Mouse (Mus musculus) cerebral cortex, adult 2 months (tissue): ENCODE results near the gene Lcn9.

Experiments
- WGBS: fragments of 180-500 bp; shearing (Covaris S2); methylation state at CpG from one replicate; pipeline ENCODE4 v1.1.7; 2018; 5-methylcytosine and 5-hydroxymethylcytosine counted together

Gene Lcn9

DNA sequence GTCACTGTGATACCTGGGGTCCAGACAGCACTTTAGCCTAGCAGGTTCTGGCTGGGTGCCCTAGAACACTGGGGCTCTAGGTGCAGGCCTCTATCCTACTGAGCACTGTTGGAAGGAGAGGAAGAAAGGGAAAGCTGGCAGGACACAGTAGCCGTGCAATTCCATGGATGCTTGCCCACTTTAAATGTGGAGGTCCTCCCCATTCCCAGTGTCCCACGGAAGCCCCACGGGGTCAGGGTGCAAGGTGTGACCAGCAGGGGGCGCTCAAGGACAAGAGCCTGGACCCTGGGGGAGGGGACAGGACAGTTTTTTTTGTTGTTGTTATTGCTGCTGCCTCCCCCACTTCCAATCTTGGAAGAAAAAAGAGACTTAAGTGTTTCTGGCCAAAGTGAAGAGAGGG, 27.4 kb downstream of the Lcn9 start:
- 11% methylated on average over 4 of the region's 4 CpGs for WGBS

DNA sequence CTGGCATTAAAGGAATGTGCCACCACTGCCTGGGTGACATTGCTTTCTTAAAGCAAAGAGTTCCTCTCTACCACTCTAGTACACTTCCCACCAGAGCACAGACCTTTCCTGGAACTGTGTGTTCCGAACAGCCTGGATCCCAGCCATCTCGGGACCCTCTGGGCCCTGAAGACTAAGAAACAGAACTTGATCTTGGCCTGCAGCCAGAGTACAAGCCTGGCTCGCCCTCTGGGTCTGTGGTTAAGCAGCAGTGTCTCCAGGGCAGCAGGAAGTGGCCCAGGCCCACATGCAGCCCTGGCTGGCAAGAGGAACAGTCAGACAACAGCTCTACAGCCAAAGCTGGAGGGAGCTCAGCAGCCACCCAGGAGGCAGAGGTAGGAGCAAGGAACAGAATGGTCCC, 29.7 kb downstream of the Lcn9 start:
- WGBS, result 51% methylated on average over 3 of the region's 3 CpGs

DNA sequence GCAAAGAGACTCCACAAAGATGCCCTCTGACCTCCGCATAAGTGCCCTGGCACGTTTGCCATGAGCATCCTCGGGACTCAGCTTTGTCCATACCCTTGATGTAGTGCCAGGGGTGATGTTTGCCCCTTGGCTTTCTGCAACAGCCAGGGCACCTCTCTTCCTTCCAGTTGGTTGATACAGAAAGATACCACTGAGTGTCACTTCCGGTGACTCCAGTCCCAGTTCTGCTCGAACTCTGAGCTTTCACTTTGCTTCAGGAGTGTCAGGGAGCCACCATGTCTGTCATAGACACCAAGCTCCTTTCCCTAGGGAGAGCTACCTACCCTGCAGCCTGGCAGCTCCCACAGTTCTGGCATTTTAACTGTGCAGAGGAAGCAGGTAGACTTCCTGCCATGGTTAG, 31.0 kb downstream of the Lcn9 start:
- WGBS, result 83% methylated on average over 5 of the region's 5 CpGs

DNA sequence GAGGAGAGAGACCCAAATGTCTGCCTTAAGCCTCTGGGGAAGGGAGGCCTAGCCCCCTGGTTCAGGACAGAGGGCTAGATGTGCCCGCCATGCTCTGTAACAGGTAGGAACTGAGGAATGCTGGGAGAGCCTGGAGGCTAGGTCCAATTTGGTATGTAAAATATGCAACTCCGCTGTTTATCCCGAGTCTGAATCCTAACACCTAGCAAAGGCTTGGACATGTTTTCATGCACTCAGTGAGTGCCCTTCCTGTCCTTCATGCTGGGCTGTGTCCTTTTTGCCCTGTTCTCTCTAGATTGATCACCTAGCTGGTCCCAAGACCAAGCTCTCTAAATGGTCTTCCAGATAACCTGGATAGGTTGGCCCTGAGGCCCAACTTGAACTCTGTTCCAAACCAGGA, 36.9 kb downstream of the Lcn9 start:
- WGBS, result 90% methylated on average over 3 of the region's 3 CpGs

DNA sequence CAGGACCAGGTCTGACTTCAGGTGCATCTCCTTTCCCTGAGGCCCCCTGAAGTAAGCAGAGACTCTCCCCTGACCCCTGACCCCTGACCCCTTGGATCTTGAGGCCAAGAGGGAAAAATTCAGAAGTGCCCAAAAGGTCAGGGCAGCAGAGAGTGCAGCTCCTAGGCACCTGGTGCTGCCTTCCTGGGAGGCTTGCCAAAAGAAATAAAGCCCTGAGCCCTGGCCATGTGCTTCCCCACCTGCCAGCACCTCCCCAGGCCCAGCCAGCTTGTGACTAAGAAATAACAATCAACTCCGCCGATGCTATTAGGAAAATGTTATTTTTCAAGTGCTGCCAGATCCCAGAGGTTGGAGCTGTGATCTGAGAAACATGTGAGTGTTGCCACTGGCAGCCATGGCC, 39.1 kb downstream of the Lcn9 start:
- 46% methylated on average over 2 of the region's 2 CpGs for WGBS

DNA sequence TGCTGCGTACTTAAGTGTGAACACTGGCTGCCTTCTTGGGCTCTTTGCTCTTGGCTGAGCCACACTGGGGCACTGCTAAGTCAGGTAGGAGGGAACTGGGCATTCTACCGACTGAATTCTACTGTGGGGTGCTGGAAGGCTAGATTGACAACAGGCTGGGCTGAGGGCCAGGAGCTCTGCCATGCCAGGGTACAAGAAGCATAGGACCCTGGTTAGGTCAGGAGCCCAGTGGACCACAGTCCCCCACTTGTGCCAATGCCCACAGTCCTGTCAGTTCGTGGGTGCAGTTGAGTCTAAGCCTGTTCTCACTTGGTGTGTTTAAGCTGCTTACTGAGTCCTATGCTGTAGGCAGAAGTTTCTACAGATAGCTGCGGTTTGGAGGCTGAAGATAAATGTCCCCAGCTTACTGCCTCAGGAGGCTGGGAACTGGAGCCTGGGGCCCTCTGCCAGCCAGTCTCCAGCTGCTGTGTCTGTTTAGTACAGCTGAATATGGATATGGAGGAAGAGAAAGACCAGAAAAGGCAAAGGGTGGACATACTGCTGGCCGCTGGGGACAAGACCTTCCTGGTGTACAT, 39.8 kb downstream of the Lcn9 start:
- WGBS, result 42% methylated on average over 5 of the region's 5 CpGs

DNA sequence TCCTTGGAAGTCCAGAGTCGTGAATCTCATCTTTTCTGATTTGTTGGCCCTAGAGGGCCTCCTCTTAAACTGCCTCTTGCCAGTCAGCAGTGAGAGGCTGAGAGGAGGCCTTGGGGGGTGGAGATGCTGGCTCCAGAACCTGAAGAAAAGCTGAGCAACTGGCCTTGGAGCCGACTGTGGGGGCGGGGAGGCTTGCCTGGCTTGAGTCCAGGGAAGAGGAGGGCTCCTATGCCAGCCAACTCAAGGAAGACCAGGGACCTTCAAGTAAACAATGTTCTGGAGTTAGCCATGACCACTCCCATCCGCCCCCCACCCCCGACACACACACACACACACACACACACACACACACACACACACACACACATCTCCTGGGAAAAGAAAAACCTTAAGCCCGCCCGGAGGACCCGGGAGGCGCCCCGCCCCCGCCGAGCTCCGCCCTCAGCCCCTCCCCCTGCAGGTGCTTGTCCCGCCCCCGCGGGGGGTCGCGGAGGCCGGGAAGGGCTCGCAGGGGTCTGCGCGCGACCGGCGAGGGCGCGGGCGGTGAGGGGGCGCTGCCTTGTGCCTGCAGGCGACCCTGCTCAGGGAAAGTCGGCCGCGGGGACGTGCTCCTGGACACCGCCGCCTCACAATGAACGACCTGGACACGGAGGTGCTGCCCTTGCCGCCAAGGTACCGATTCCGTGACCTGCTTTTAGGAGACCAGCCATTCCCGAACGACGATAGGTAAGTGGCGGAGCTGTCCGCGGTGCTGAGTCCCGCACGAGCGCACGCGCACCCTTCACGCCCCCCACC, 40.6 kb downstream of the Lcn9 start, which contains the start of gene Kcnt1:
TSS of gene Kcnt1 (plus strand) at position 398 of the 795 bp plus-strand sequence.
- WGBS, result 2% methylated on average over 45 of the region's 53 CpGs

DNA sequence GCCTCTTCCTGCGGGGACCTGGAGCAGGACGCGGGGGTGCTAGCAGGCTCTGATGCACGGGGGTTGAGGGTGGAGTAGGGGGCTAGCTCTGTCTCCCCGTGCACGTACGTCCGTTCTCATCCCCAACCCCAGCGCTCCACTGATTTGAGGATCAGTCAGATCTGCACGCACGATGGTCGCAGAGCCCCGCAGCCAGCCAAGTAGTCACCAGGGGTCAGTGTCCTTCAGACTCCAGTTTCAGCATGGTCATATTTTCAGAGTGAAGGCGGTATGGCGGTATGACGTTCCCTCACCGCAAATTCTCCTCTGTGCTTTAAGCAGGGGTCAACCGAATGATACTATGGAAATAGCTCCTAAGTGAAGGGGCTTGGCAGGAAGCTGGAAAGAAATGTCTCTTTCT, 41.3 kb downstream of the Lcn9 start:
- 4% methylated on average over 18 of the region's 18 CpGs for whole genome bisulfite sequencing

DNA sequence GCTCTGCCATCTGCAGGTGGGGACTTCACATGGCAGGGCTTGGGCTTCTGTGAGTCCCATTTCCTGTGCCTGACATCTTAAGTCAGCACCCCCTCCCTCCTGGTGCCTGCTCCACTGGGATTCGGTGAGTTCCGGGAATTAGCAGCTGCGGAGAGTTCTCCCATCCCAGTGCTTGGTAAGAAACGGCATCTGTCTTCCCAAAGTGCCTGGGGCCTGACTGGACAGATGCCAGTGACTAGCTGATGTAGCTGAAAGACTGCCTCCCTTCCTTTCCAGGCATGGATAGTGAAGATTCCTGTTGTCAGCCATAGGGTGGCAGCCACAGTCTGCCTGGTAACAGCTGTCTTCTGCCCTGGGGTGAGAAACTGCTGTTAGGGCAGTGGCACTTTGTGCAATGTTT, 42.5 kb downstream of the Lcn9 start:
- WGBS, result 2% methylated on average over 4 of the region's 4 CpGs

DNA sequence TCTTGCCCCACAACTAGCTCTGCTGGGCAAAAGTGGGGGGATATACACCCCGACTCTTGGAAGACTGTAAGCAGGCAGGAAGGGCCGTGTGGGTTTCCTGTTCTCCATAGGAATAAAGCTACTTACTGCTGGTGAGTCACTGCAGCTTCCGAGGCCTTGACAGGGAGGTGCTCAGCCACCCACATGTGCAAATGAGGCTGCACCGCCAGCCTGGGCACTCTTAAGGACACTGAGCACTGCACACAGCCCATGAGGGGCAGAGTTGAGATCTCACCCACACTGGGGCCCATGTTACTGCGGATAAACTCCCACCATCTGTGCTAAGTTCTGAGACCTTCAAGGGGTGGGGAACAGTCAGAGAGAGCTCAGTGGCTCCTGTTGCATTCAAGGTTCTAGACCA, 43.7 kb downstream of the Lcn9 start:
- WGBS, result 31% methylated on average over 5 of the region's 5 CpGs
